Mouse (Mus musculus): ENCODE results near the gene Alpk1.

GRCm38 (mm10) chr3:127820400-127820799 is 40.1 kb upstream of the Alpk1 start:
- TF ChIP-seq CTCF (IDR thresholded peaks at IDR 0.05; ENCODE audit: control insufficient read depth, insufficient read depth, low read length): no peak
- TF ChIP-seq POLR2A (IDR thresholded peaks at IDR 0.05; ENCODE audit: borderline replicate concordance, control insufficient read depth, low read depth, low read length): no peak

Data from bone marrow, adult 2 months (tissue).